Mouse (Mus musculus) left cerebral cortex, adult 9 months (tissue): ENCODE data around the gene 1700016K19Rik.

ENCODE experiments used
- DNase-seq, 2 experiments: peaks; one replicate each; pipeline ENCODE4 v3.0.0; 2022; ENCODE audit warnings: low spot score in 2 of 2

1700016K19Rik gene

GRCm38 (mm10) chr11:76033359-76033758 is 33.6 kb downstream of the 1700016K19Rik start:
- DNase-seq = no peak

GRCm38 (mm10) chr11:76033836-76034235 is 34.1 kb downstream of the 1700016K19Rik start:
- no peak for DNase-seq

- DNase-seq = no peak
Observed at GRCm38 (mm10) chr11:76035182-76035581, 35.5 kb downstream of the 1700016K19Rik start.

GRCm38 (mm10) chr11:76037581-76038294 is 38.0 kb downstream of the 1700016K19Rik start:
- DNase-seq = no peak

GRCm38 (mm10) chr11:76039271-76040053 is 39.8 kb downstream of the 1700016K19Rik start:
- no peak for DNase-seq

GRCm38 (mm10) chr11:76040106-76040505 is 40.4 kb downstream of the 1700016K19Rik start:
- DNase-seq = no peak

- no peak for DNase-seq
Observed at GRCm38 (mm10) chr11:76040761-76041376, 41.2 kb downstream of the 1700016K19Rik start.

- DNase-seq = no peak
Observed at GRCm38 (mm10) chr11:76042041-76042638, 42.4 kb downstream of the 1700016K19Rik start.

GRCm38 (mm10) chr11:76042882-76043281 is 43.2 kb downstream of the 1700016K19Rik start:
- DNase-seq = peak; percentile 71 to 72

GRCm38 (mm10) chr11:76044468-76044867 is 44.8 kb downstream of the 1700016K19Rik start:
- no peak for DNase-seq

GRCm38 (mm10) chr11:76045367-76045766 is 45.7 kb downstream of the 1700016K19Rik start:
- DNase-seq = no peak

GRCm38 (mm10) chr11:76050509-76050908 is 50.8 kb downstream of the 1700016K19Rik start:
- DNase-seq = no peak

GRCm38 (mm10) chr11:76050967-76051512 is 51.3 kb downstream of the 1700016K19Rik start:
- no peak for DNase-seq

GRCm38 (mm10) chr11:76052496-76052895 is 52.8 kb downstream of the 1700016K19Rik start:
- DNase-seq = no peak
